Comparison of ENCODE assay signal across 26 mouse cellular contexts in the genomic region with DNA sequence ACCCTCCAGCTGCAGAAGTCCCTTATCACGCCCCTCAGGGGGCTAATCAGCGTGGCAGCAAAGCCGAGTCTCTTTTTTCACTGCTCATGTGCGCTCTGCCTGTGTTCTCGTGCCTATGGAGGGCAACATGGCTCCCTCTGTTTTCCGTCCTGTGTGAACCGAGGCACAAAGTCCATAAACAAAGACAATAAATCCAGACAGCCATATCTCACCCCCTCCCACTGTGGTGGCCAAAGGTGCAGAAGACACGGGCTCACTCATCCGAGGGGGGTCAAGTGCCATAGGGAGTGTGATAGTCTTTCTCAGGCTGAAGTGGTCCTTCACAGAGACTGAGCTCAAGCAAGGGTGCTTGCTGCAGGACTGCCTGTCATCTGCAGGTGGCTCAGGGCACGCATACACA. TPM values are rescaled to one million over a fixed set of nuclear protein-coding genes. Genes with fewer than 3 reads are reported as not detected.
"Had no signal": no experiment of that assay in that cellular context is flagged by ENCODE, and none has a peak within 500 bp of the region (broad histone marks: within the 10 kb centered on the region; RNA-seq: fewer than 3 reads in every experiment).

No protein-coding gene starts in this region.

- H3K9me3 ChIP-seq: lung, embryonic 15.5 days; midbrain, embryonic 12.5 days; neural tube, embryonic 13.5 days; neural tube, embryonic 15.5 days; stomach, embryonic 15.5 days had no signal

- H3K9ac ChIP-seq: liver, postnatal 0 days; lung, embryonic 15.5 days; midbrain, embryonic 12.5 days; neural tube, embryonic 13.5 days; neural tube, embryonic 15.5 days; stomach, embryonic 15.5 days had no signal

- H3K36me3 ChIP-seq: lung, embryonic 15.5 days; midbrain, embryonic 10.5 days; midbrain, embryonic 12.5 days; neural tube, embryonic 13.5 days; neural tube, embryonic 15.5 days; stomach, embryonic 15.5 days had no signal

- H3K27ac ChIP-seq: lung, embryonic 15.5 days; midbrain, embryonic 10.5 days; midbrain, embryonic 12.5 days; neural tube, embryonic 13.5 days; neural tube, embryonic 15.5 days; stomach, embryonic 15.5 days; stomach, postnatal 0 days had no signal

- DNase-seq: liver, postnatal 0 days; lung, adult 2 months; lung, postnatal 10 days; lung, postnatal 4 days; midbrain, embryonic 14.5 days; retina, postnatal 1 day; right cerebral cortex, adult 18-20 months; right cerebral cortex, postnatal 25 days; right cerebral cortex, postnatal 4 days; thymus, adult 2 months; thymus, postnatal 14 days; thymus, postnatal 36 days had no signal

- ATAC-seq: liver, postnatal 0 days; midbrain, embryonic 16.5 days had no signal

- H3K27me3 ChIP-seq: neural tube, embryonic 15.5 days; stomach, embryonic 15.5 days had no signal

- H3K4me2 ChIP-seq: lung, embryonic 15.5 days; midbrain, embryonic 12.5 days; neural tube, embryonic 13.5 days; neural tube, embryonic 15.5 days; stomach, embryonic 15.5 days had no signal

- H3K4me3 ChIP-seq: lung, embryonic 15.5 days; midbrain, embryonic 10.5 days; midbrain, embryonic 12.5 days; myocyte; neural tube, embryonic 13.5 days; neural tube, embryonic 15.5 days; stomach, embryonic 15.5 days had no signal

RNA-seq across cellular contexts. Expression of a gene that starts 12.3 kb away (rescaled TPM):
- total RNA-seq: megakaryocyte, adult 5-6 weeks; megakaryocyte-erythroid progenitor cell, adult 5-6 weeks had no signal

RNA-seq across cellular contexts. Expression of a gene that starts 18.5 kb away (rescaled TPM):
- total RNA-seq: megakaryocyte, adult 5-6 weeks; megakaryocyte-erythroid progenitor cell, adult 5-6 weeks had no signal
- polyA plus RNA-seq: liver, postnatal 0 days; neural tube, embryonic 11.5 days; spleen, adult 2 months; testis, adult 2 months had no signal

RNA-seq across cellular contexts. Expression of a gene that starts 43.8 kb away (rescaled TPM):
- total RNA-seq: megakaryocyte-erythroid progenitor cell, adult 5-6 weeks had no signal
- polyA plus RNA-seq: spleen, adult 2 months had no signal
